Mouse (Mus musculus): ENCODE measurements around the gene Dnajb4.

- no peak for TF ChIP-seq USF1 (IDR thresholded peaks at IDR 0.05; ENCODE audit: low read depth, low read length)
- no peak for TF ChIP-seq CTCF (IDR thresholded peaks at IDR 0.05 in 2 of 3, conservative IDR thresholded peaks at IDR 0.05 in 1 of 3; ENCODE audit: control insufficient read depth in 1 of 3, insufficient read depth in 1 of 3, low read depth in 2 of 3, low read length in 3 of 3, poor library complexity in 1 of 3, severe bottlenecking in 1 of 3)
- TF ChIP-seq GATA1 (IDR thresholded peaks at IDR 0.05; ENCODE audit: low read depth, low read length): no peak
- no peak for TF ChIP-seq CHD2 (IDR thresholded peaks at IDR 0.05; ENCODE audit: low read length)
- no peak for TF ChIP-seq POLR2AphosphoS2 (IDR thresholded peaks at IDR 0.05; ENCODE audit: low read length)
- no peak for TF ChIP-seq BHLHE40 (IDR thresholded peaks at IDR 0.05; ENCODE audit: borderline replicate concordance, low read depth, low read length)
- no peak for TF ChIP-seq MYB (IDR thresholded peaks at IDR 0.05; ENCODE audit: low read depth, low read length)
- TF ChIP-seq E2F4 (IDR thresholded peaks at IDR 0.05; ENCODE audit: borderline replicate concordance, low read depth, low read length): no peak
- TF ChIP-seq POLR2A (IDR thresholded peaks at IDR 0.05; ENCODE audit: control insufficient read depth in 1 of 2, insufficient read depth in 1 of 2, low read depth in 1 of 2, low read length in 2 of 2, poor library complexity in 1 of 2): no peak
- no peak for TF ChIP-seq EP300 (IDR thresholded peaks at IDR 0.05; ENCODE audit: low read depth in 1 of 2, low read length in 2 of 2)
- no peak for TF ChIP-seq ZKSCAN1 (IDR thresholded peaks at IDR 0.05; ENCODE audit: low read depth, low read length)
Measured at GRCm38 (mm10) chr3:152168007-152168406, 42.1 kb downstream of the Dnajb4 start.
